Mouse (Mus musculus): Measurements from ENCODE around the gene 5830411N06Rik.

Gene 5830411N06Rik

GRCm38 (mm10) chr7:140247216-140247615 lies at the start of gene 5830411N06Rik:
Gene 5830411N06Rik (plus strand): TSS chr7:140247284.
- DNase-seq (ENCODE audit: low spot score in 2 of 2), result no peak

GRCm38 (mm10) chr7:140201090-140201489 lies 46.0 kb upstream of the 5830411N06Rik start:
- DNase-seq (ENCODE audit: low spot score in 2 of 2), result no peak

GRCm38 (mm10) chr7:140205864-140206263 lies 41.2 kb upstream of the 5830411N06Rik start, which contains the start of gene Olfr524:
Gene Olfr524 (minus strand): TSS chr7:140205964.
- DNase-seq (ENCODE audit: low spot score in 2 of 2), result no peak

GRCm38 (mm10) chr7:140206904-140207303 lies 40.2 kb upstream of the 5830411N06Rik start:
- no peak for DNase-seq (ENCODE audit: low spot score in 2 of 2)

GRCm38 (mm10) chr7:140208153-140208552 lies 38.9 kb upstream of the 5830411N06Rik start:
- no peak for DNase-seq (ENCODE audit: low spot score in 2 of 2)

GRCm38 (mm10) chr7:140208677-140209076 lies 38.4 kb upstream of the 5830411N06Rik start:
- no peak for DNase-seq (ENCODE audit: low spot score in 2 of 2)

GRCm38 (mm10) chr7:140213841-140214240 lies 33.2 kb upstream of the 5830411N06Rik start:
- DNase-seq (ENCODE audit: low spot score in 2 of 2), result no peak

- DNase-seq (ENCODE audit: low spot score in 2 of 2), result no peak
Measured at GRCm38 (mm10) chr7:140217967-140218366, 29.1 kb upstream of the 5830411N06Rik start, which contains the start of gene Cd163l1. Gene Cd163l1 (plus strand): TSS chr7:140218267.

GRCm38 (mm10) chr7:140219268-140219667 lies 27.8 kb upstream of the 5830411N06Rik start:
- DNase-seq (ENCODE audit: low spot score in 2 of 2), result no peak

- DNase-seq (ENCODE audit: low spot score in 2 of 2), result no peak
Measured at GRCm38 (mm10) chr7:140220375-140220774, 26.7 kb upstream of the 5830411N06Rik start.

- DNase-seq (ENCODE audit: low spot score in 2 of 2), result no peak
Measured at GRCm38 (mm10) chr7:140224209-140224608, 22.9 kb upstream of the 5830411N06Rik start.

- no peak for DNase-seq (ENCODE audit: low spot score in 2 of 2)
Measured at GRCm38 (mm10) chr7:140228476-140228875, 18.6 kb upstream of the 5830411N06Rik start.

- no peak for DNase-seq (ENCODE audit: low spot score in 2 of 2)
Measured at GRCm38 (mm10) chr7:140231026-140231425, 16.1 kb upstream of the 5830411N06Rik start.

GRCm38 (mm10) chr7:140233696-140234095 lies 13.4 kb upstream of the 5830411N06Rik start:
- no peak for DNase-seq (ENCODE audit: low spot score in 2 of 2)

- no peak for DNase-seq (ENCODE audit: low spot score in 2 of 2)
Measured at GRCm38 (mm10) chr7:140253780-140254299, 6.8 kb downstream of the 5830411N06Rik start.

GRCm38 (mm10) chr7:140295746-140296145 lies 48.7 kb downstream of the 5830411N06Rik start:
- no peak for DNase-seq (ENCODE audit: low spot score in 2 of 2)

GRCm38 (mm10) chr7:140296876-140297275 lies 49.8 kb downstream of the 5830411N06Rik start:
- DNase-seq (ENCODE audit: low spot score in 2 of 2), result no peak

- DNase-seq (ENCODE audit: low spot score in 2 of 2), result no peak
Measured at GRCm38 (mm10) chr7:140299416-140299815, 52.3 kb downstream of the 5830411N06Rik start.

- no peak for DNase-seq (ENCODE audit: low spot score in 2 of 2)
Measured at GRCm38 (mm10) chr7:140319861-140320385, 72.8 kb downstream of the 5830411N06Rik start.

- no peak for DNase-seq (ENCODE audit: low spot score in 2 of 2)
Measured at GRCm38 (mm10) chr7:140320558-140320957, 73.5 kb downstream of the 5830411N06Rik start, which contains the start of gene Olfr525. Gene Olfr525 (plus strand): TSS chr7:140320858.

- DNase-seq (ENCODE audit: low spot score in 2 of 2), result no peak
Measured at GRCm38 (mm10) chr7:140321135-140321534, 74.1 kb downstream of the 5830411N06Rik start.

GRCm38 (mm10) chr7:140329766-140330304 lies 82.8 kb downstream of the 5830411N06Rik start:
- no peak for DNase-seq (ENCODE audit: low spot score in 2 of 2)

- no peak for DNase-seq (ENCODE audit: low spot score in 2 of 2)
Measured at GRCm38 (mm10) chr7:140333717-140334116, 86.6 kb downstream of the 5830411N06Rik start, which contains the start of gene Olfr527. Gene Olfr527 (plus strand): TSS chr7:140334017.
